Mouse (Mus musculus) right cerebral cortex, adult 18-20 months (tissue): ENCODE measurements around the gene Yes1.
"Not testable (repeated sequence)": the region's sequence is repeated elsewhere in the genome, so short reads cannot be mapped to it uniquely, and the experiment has no call there.

ENCODE experiments used
- DNase-seq: peaks from one replicate; pipeline ENCODE4 v3.0.0; 2022; ENCODE audit warnings: mixed read lengths

Yes1 gene

DNA sequence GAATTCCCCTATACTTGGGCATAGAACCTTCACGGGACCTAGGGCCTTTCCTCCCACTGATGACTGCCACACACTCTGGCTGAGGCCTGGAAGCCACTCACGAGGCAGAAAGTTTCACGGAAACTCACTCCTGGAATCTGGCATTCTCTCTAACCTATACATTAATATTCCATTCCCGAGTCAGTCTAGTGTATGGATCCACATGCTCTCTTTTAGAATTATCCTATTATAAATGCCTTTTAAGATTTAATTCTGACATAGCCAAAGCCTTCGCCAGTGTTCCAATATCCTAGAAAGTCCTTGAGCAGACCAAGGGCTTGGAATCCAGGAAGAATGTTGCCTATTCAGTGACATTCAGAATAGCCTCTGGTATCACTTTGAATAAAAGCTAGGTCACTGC lies 100.5 kb downstream of the Yes1 start:
- DNase-seq = no peak

DNA sequence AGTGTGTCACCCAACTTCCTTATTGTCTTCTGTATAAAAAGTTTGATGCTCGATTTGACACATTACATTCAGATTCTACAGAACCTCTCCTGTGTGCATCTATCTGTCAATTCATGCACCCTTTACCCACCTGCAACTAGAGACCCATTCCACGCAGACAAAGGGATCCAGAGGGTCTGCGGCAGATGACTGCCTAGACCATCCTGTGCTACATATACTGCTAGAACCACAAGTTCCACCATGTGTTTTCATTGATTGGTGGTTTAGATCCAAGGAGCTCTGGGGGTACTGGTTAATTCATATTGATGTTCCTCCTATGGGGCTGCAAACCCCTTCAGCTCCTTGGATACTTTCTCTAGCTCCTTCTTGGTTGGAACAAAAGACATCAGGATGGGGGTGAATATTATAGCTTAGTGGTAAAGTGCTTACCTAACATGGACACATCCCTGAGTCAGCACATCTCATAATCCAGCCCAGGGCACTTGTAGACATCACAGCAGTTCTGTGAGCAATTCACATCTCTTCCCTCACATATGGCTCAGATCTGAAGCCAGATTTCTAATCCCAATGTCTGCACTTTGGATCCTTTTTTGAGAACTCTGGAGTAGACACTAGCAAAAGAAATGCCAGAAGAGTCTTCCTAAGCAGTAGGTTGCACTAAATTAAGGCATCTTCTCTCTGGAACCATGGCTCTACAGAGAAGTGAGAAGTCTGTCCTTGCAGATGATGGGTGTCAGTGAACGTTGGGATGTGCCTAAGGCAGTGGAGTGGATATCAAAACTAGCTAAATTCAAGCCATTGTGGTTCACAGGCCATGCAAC lies 101.5 kb downstream of the Yes1 start:
- DNase-seq = no peak

- no peak for DNase-seq
These were observed 102.2 kb downstream of the Yes1 start for GRCm38 (mm10) chr5:32713042-32713702.

DNA sequence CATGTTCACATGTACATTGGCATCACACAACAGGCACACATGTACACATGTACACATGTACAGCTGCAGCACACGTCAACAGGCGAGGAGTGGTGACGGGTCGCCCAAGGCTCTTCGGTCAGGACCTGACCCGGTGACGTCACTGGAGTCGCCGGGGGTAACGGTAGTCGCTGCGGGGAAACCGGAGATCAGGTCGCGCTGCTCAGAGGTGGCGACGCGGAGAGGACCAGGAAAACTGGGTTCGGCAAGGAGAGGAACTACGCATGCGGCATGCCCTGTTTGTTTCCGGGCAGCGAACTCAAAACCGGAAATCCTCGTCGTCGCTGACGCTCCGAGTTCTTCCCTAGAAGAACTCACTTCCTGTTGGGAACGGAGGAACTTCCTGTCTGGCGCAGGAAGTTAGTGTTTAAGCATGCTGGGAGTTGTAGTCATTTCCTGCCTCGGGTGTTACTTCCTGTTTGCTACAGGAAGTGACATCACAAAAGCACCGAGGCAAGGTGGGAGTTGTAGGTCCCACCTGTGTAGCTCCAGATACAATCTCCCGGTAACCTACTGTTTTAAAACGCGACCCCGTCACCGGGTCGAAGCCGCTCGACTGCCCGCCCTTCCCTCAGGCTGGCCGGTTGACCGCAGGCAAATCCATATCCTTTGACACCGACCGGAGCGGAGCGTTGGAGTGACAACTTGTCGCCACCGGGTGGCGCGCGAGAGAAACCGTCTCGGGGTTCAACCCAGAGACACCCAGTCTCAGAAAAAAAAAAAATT lies 102.9 kb downstream of the Yes1 start:
- DNase-seq = peak; percentile 93

DNA sequence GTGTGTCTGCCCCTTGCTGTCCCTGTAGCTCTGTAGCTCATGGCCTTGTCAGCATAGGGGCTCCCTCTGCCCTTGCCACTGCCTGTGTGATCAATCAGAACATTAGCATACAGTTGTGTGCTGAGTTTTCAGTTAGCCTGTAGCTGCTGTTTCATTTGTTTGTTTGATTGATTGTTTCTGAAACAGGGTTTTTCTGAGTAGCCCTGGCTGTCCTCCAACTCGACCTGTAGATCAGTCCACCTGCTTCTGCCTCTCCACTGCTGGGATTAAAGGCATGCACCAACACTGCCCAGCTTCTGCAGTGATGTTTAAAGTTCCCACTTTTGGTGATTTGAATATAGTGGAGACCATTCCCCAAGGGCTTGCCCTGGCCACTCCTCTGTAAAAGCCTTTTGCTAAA lies 106.8 kb downstream of the Yes1 start:
- no peak for DNase-seq

GRCm38 (mm10) chr5:32718916-32719315 lies 107.9 kb downstream of the Yes1 start:
- DNase-seq = no peak

- no peak for DNase-seq
These were observed 109.4 kb downstream of the Yes1 start for GRCm38 (mm10) chr5:32720416-32720815.

DNA sequence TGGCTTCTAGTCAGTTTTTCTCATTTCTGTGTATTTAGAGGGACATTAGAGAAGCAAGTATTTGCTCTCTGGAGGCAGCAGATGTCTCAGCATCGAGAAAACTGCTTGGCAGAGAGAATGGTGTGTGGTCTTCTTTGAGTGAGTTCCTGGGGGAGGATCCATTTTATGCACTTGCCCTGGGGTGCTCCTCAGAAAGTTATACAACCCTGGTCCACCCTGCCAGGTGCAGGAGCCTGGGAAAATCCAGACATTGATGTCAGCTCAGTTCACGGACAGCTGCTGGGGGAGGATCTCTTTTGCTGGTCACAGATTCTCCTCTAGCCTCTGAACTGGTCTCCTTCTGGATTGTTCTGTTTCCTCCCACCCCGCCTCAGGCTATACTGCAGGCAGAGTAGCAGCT lies 110.3 kb downstream of the Yes1 start:
- no peak for DNase-seq

GRCm38 (mm10) chr5:32722263-32722662 lies 111.3 kb downstream of the Yes1 start:
- no peak for DNase-seq

- not testable (repeated sequence) for DNase-seq
These were observed 111.7 kb downstream of the Yes1 start for GRCm38 (mm10) chr5:32722711-32723110.

DNA sequence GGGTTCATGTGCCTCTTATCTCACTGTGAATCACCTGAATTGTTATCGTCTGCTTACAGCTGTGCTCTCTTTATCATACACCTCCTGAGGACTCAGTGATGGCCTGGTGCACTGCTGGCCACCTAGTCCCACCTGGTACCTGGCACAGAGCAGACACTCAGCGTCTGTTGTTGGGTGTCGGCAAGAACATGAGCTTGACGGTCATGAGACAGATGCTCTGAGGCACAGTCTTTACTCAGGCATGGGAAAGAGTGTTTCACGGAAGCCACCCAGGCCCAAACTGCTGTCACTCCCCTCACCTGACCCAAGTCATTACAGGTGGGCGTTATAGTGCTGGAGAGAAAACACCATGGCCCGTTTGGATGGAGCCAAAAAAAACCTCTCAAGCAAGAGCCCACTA lies 113.0 kb downstream of the Yes1 start:
- DNase-seq = no peak

DNA sequence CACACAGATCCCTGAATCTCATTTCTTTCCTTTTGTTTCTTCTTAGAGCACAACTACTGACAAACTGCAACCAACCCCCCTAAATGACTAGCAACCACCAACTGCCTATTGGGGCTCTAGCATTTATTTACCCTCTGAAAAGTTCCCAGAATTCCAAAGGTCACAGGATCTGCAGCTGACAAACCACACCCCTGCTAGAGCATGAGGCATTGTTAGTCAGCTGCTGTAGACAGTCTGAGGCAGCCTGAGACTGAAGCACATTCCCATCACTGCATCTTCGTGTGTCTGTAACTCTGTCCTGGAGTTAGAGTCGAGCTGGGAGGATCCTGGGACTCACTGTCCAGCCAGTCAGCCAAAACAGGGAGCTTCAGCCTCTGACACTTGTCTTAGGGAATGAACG lies 114.4 kb downstream of the Yes1 start:
- not testable (repeated sequence) for DNase-seq

DNA sequence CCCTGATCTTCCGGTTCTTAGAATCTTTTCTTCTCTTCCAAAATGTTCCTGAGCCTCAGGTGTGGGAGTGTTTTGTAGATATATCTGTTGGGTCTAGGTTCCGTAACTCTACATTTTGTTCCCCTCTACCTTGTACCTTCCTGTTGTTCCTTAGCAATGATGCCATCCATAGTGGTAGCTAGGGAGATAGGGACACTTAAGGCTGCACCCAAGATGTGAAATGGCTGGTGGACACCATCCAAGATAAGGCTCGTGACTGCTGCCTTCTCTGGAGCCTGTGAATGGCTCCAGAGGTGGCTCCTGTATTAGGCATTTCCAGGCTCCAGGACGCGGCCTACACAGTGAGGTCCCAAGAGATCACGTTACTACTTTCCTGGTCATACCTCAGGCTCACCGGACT lies 117.3 kb downstream of the Yes1 start:
- no peak for DNase-seq

GRCm38 (mm10) chr5:32728851-32729250 lies 117.9 kb downstream of the Yes1 start:
- DNase-seq = no peak

DNA sequence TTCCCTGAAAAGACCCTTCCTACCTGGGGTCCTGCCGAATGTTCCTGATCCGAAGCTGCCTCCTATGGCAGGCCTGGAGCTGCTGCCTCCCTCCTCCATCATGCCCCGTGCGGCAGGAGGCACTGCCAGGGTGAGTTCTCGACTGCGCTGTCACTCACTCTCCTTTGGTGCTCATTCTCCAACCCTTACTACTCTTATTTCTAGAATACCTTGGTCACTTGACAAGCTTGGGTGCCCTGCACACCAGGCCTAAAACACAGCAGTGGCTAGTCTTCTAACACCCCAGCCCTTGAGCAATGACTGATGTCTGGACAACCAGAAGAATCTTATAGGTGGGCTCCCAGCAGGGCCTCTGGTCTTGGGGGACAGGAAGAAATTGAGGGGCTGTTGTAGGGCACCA lies 122.9 kb downstream of the Yes1 start:
- DNase-seq = not testable (repeated sequence)

- DNase-seq = no peak
These were observed 124.8 kb downstream of the Yes1 start for GRCm38 (mm10) chr5:32735779-32736178.
